Mouse (Mus musculus): ENCODE results near the gene Stk39. TPM values are rescaled to one million over a fixed set of nuclear protein-coding genes. Genes with fewer than 3 reads are reported as not detected.

Stk39 gene
- polyA plus RNA-seq, 1 experiment from 2014 or later, result 27.3 TPM

DNA sequence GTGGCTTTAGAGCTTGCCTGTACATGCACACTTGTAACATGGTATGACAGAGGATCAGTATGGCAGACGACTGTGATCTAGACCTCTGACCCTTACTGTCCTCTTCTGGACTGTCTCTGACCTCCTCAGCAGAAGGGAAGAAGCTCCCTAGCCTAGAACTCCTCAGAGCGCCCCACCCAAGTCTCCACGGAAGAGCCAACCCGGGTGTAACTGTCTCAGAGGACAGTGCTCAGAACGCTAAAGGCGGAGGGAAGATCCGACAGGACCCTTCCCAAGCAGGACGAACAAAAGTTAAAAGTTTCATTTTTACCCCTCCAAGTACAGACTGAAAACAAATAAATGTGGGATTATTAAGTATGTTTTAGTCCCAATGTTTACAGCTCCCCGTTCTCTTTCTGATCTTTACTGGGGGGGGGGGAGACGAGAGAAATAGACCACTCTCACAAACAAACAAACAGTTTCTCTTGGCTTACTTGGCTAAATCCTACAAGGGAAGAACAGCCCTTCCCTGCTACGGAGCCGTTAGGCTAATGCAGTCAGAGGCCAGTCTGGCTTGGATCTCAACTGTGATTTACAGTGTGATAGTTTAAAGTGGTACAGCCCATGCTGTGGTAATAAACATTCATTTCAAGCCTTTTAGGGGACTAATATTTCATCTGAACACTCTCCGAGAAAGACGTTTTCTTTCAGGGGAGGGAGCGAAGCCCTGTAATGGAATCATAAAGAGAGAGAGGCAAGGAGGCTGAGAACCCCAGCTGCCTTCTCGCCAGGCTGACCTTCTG lies 179.3 kb downstream of the Stk39 start:
- 53% methylated on average over 16 of the region's 16 CpGs for WGBS
- ATAC-seq (ENCODE audit: low FRiP score), result peak; percentile 58; the same call in 1 of the 2 replicates
- peaks cover 22% of the 10 kb centered on the region for H3K4me1 ChIP-seq
- H3K36me3 ChIP-seq, result no peaks in the 10 kb centered on the region
- no peaks in the 10 kb centered on the region for H3K27me3 ChIP-seq (replicated peaks)
- H3K9me3 ChIP-seq (replicated peaks), result no peaks in the 10 kb centered on the region
- no peak overlapping the region for H3K9ac ChIP-seq (replicated peaks)
- H3K4me2 ChIP-seq, result no peak overlapping the region
- H3K27ac ChIP-seq (replicated peaks), result no peak overlapping the region
- no peak overlapping the region for H3K4me3 ChIP-seq (replicated peaks)

DNA sequence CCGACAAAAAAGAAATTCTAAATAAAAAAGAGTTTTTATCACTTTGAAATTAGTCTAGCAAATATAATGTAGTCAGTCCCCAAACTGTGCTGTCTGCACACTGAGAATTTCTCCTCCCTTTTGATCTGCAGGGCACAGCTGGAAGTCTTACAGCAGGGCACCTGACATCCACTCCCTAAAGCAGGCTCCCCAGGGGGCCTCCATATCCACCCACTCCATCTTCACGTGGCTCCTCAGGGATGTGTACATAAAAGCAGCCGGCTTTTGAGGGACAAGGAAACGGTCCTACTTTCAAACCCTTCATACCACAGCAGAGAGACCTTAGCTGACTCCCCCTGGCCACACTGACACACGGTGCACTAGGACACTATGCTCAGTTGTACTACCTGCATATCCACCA lies 180.2 kb downstream of the Stk39 start:
- H3K9ac ChIP-seq (replicated peaks), result no peak overlapping the region
- ATAC-seq (ENCODE audit: low FRiP score), result no peak
- H3K4me2 ChIP-seq, result no peak overlapping the region
- no peak overlapping the region for H3K4me3 ChIP-seq (replicated peaks)
- no peaks in the 10 kb centered on the region for H3K36me3 ChIP-seq
- no peak overlapping the region for H3K27ac ChIP-seq (replicated peaks)
- H3K4me1 ChIP-seq, result peaks cover 22% of the 10 kb centered on the region
- no peaks in the 10 kb centered on the region for H3K9me3 ChIP-seq (replicated peaks)
- H3K27me3 ChIP-seq (replicated peaks), result no peaks in the 10 kb centered on the region
- 38% methylated on average over 5 of the region's 5 CpGs for WGBS

DNA sequence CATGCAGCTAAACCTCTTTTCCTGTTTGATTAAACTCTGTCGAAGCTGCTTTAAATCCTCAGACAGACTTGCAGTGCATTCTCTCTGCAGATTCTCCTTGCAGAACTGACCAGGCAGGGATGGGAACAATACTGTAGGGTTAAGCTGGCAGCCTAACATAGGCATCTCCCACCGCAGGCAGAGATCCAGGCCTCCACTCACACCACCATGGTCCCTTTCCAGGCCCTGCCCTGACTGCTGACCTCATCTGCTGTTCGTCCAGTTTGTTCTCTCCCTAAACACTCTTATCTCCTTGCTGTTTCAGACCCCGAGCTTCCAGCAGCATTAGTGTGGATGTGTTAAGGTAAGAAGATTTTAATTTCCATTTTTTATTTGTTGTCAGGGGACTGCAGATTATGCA lies 182.1 kb downstream of the Stk39 start:
- Histone ChIP-seq H3K27me3 (replicated peaks) (no peaks in the 10 kb centered on the region), H3K4me1 (peaks cover 22% of the 10 kb centered on the region), H3K9ac (replicated peaks) (no peak overlapping the region), H3K27ac (replicated peaks) (0 out of 2 replicates have a peak overlapping the region, but pooled peaks have one; percentile 9), H3K36me3 (no peaks in the 10 kb centered on the region), H3K4me2 (no peak overlapping the region), H3K4me3 (replicated peaks) (no peak overlapping the region), H3K9me3 (replicated peaks) (no peaks in the 10 kb centered on the region)
- ATAC-seq (ENCODE audit: low FRiP score), result no peak
- WGBS, result 57% methylated on average over 4 of the region's 4 CpGs

DNA sequence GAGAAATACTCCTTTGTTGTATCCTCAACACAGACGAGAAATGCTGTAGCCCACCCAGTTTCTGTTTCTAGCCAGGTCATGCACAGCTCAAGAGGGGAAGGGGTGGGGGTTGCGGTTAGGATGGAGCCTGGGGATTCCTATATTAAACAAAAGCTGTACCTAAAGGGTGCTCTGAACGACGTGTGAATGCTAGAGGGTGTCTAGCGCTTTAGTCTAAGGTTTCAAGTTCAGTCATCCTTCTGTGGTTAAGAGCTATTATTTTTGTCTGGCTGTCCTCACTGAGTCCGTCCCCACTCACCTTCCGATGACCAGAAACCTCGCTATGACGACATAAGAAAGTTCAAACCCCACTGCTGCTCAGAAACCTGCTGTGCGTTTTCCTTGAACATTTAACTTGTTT lies 182.9 kb downstream of the Stk39 start:
- Histone ChIP-seq H3K36me3 (no peaks in the 10 kb centered on the region), H3K27ac (replicated peaks) (no peak overlapping the region), H3K4me1 (peaks cover 22% of the 10 kb centered on the region), H3K4me2 (no peak overlapping the region), H3K9me3 (replicated peaks) (no peaks in the 10 kb centered on the region), H3K9ac (replicated peaks) (no peak overlapping the region), H3K4me3 (replicated peaks) (no peak overlapping the region), H3K27me3 (replicated peaks) (no peaks in the 10 kb centered on the region)
- 80% methylated on average over 10 of the region's 10 CpGs for WGBS
- no peak for ATAC-seq (ENCODE audit: low FRiP score)

DNA sequence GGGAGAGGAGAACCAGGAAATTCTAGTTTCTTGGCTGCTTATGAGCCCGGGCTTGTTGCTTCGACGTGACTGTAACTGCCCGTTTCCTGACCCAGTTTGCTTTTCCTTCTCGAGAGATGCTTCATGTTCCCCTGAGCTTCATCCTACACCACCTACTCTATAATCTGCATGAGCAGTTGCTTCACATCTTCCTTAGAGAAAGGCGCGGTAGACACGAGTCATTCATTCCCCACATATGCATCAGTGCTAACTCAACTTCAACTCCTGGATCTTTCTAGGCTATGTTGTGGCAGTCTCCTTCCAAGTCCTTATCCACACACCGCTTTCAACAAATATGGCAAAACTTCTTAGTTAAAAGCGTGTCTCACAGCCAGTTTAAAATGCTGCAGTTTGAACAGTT lies 184.0 kb downstream of the Stk39 start:
- no peak overlapping the region for H3K9ac ChIP-seq (replicated peaks)
- no peak overlapping the region for H3K27ac ChIP-seq (replicated peaks)
- H3K4me1 ChIP-seq, result peaks cover 17% of the 10 kb centered on the region
- ATAC-seq (ENCODE audit: low FRiP score), result no peak
- H3K27me3 ChIP-seq (replicated peaks), result no peaks in the 10 kb centered on the region
- H3K36me3 ChIP-seq, result no peaks in the 10 kb centered on the region
- no peaks in the 10 kb centered on the region for H3K9me3 ChIP-seq (replicated peaks)
- 97% methylated on average over 10 of the region's 10 CpGs for WGBS
- H3K4me3 ChIP-seq (replicated peaks), result no peak overlapping the region
- H3K4me2 ChIP-seq, result no peak overlapping the region

DNA sequence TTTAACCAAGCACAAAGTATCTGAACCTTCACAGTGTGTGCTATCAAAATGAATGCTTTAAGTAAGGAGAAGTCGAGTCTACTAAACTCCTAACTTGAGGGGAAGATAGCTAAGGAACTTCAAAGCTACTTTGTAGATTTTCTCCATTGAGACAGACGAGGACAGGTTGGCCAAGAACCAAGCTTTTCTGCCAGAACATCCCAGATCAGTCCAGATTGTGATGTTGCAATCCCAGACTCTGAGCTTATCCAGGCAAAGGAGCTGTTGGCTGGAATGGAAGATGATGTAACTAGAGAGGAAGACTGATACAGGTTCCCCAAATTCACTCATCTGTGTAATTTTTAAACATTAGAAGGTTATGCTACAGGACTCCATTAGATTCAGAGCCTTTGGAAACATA lies 187.7 kb downstream of the Stk39 start:
- H3K4me1 ChIP-seq, result no peaks in the 10 kb centered on the region
- peaks cover 6% of the 10 kb centered on the region; the same call in 1 of the 2 replicates for H3K36me3 ChIP-seq
- no peak overlapping the region for H3K4me2 ChIP-seq
- WGBS, result 91% methylated on average over 2 of the region's 2 CpGs
- no peak for ATAC-seq (ENCODE audit: low FRiP score)
- H3K27me3 ChIP-seq (replicated peaks), result no peaks in the 10 kb centered on the region
- H3K9ac ChIP-seq (replicated peaks), result no peak overlapping the region
- H3K4me3 ChIP-seq (replicated peaks), result no peak overlapping the region
- H3K9me3 ChIP-seq (replicated peaks), result no peaks in the 10 kb centered on the region
- no peak overlapping the region for H3K27ac ChIP-seq (replicated peaks)

DNA sequence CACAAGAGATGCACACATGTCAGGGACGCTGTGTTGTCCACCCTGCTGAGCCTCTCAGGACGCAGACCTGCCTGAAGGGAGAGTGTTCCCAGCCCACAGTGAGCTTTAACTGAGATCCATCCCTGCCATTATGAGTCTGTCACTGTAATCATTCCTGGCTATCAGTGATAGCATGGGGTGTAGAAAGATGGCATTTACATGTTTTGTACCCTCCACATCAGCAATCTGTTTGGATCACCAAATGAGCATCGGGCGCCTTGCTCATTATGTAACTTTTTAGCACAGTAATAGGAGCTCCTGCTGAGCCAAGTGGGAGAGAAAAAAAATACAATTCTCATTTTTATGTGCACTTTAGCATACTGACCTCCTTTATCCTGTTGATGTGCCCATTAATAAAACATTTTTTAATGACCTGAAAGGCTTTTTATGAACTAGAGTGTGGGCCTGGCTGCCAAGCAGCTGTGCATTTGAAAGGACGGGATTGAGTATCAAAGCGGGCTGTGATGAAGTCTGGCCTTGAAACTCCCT lies 189.0 kb downstream of the Stk39 start:
- no peak overlapping the region for H3K27ac ChIP-seq (replicated peaks)

DNA sequence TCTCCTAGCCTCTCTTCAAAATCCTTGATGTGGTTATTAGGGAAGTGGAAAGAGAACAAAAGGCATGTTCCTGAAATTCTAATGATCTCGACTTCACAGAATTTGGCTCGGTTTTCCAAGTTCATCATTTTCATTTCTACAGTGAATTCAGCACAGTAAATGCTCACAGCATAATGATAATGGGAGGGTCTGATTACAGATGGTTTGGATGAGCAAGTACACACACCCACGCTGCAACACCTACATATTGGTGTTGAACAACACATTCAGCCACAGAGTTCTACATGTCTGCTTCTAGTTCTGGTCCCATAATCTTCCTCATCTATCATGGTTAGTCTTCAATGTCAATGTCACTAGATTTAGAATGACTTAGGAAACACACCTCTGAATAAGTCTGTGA lies 190.5 kb downstream of the Stk39 start:
- Histone ChIP-seq H3K27ac (replicated peaks) (no peak overlapping the region), H3K4me2 (no peak overlapping the region), H3K4me3 (replicated peaks) (no peak overlapping the region), H3K9me3 (replicated peaks) (no peaks in the 10 kb centered on the region), H3K9ac (replicated peaks) (no peak overlapping the region), H3K36me3 (peaks cover 6% of the 10 kb centered on the region; the same call in 1 of the 2 replicates), H3K4me1 (no peaks in the 10 kb centered on the region), H3K27me3 (replicated peaks) (no peaks in the 10 kb centered on the region)
- ATAC-seq (ENCODE audit: low FRiP score), result no peak
- WGBS, result 94% methylated on average over 3 of the region's 3 CpGs

More for the DNA sequence above, 189.0 kb downstream of the Stk39 start:
- Histone ChIP-seq H3K9ac (replicated peaks) (no peak overlapping the region), H3K9me3 (replicated peaks) (no peaks in the 10 kb centered on the region), H3K36me3 (peaks cover 6% of the 10 kb centered on the region; the same call in 1 of the 2 replicates), H3K4me3 (replicated peaks) (no peak overlapping the region), H3K27me3 (replicated peaks) (no peaks in the 10 kb centered on the region), H3K4me1 (no peaks in the 10 kb centered on the region), H3K4me2 (no peak overlapping the region)
- 56% methylated on average over 6 of the region's 6 CpGs for WGBS
- ATAC-seq (ENCODE audit: low FRiP score), result no peak

DNA sequence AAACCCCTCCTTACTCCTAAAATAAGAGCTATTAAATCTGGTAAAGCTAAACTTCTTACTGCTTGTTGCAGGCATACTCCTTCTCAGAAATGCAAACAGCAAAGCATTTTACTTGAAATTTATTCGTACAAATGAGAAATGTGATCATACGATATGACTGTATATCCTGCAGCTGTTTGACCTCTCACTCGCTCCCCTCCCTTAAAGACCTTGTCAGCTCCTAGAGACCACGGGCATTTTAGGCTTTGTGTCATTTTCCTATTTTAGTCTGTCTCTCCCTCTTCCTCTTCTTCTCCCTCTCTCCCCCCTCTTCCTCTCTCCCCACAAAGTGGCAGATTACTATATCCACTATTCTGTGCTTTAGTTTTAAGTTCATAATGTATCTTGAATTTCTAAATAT lies 200.8 kb downstream of the Stk39 start:
- no peak overlapping the region for H3K9ac ChIP-seq (replicated peaks)
- 60% methylated on average over 4 of the region's 4 CpGs for WGBS
- ATAC-seq (ENCODE audit: low FRiP score), result no peak

DNA sequence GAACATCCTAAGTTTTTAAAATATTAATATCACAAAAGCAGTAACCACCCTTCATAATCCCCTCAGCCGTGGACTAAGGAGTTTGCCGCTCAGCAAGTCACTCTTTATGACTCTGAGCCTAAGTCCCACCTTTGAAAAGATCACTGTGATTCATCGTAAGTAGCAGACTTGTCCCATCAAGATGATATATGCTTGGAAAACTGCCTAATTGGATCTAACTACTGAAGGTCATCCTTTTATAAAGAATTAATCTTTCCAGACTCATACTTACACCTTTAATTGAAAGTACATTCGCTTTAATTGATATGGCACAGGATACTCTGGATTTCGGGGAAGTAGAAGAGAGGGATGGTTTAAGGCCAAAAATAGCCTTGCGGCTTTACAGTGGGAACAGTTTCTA lies 201.2 kb downstream of the Stk39 start:
- H3K27me3 ChIP-seq (replicated peaks), result no peaks in the 10 kb centered on the region
- no peak overlapping the region for H3K4me2 ChIP-seq
- no peaks in the 10 kb centered on the region for H3K4me1 ChIP-seq
- no peak overlapping the region for H3K27ac ChIP-seq (replicated peaks)
- H3K36me3 ChIP-seq, result no peaks in the 10 kb centered on the region
- no peak overlapping the region for H3K4me3 ChIP-seq (replicated peaks)
- 60% methylated on average over 6 of the region's 6 CpGs for WGBS
- H3K9me3 ChIP-seq (replicated peaks), result no peaks in the 10 kb centered on the region
- no peak for ATAC-seq (ENCODE audit: low FRiP score)
- H3K9ac ChIP-seq (replicated peaks), result no peak overlapping the region

More for the DNA sequence above, 200.8 kb downstream of the Stk39 start:
- H3K27ac ChIP-seq (replicated peaks), result no peak overlapping the region
- H3K36me3 ChIP-seq, result no peaks in the 10 kb centered on the region
- no peaks in the 10 kb centered on the region for H3K27me3 ChIP-seq (replicated peaks)
- no peak overlapping the region for H3K4me3 ChIP-seq (replicated peaks)
- H3K9me3 ChIP-seq (replicated peaks), result no peaks in the 10 kb centered on the region
- H3K4me1 ChIP-seq, result no peaks in the 10 kb centered on the region
- H3K4me2 ChIP-seq, result no peak overlapping the region

DNA sequence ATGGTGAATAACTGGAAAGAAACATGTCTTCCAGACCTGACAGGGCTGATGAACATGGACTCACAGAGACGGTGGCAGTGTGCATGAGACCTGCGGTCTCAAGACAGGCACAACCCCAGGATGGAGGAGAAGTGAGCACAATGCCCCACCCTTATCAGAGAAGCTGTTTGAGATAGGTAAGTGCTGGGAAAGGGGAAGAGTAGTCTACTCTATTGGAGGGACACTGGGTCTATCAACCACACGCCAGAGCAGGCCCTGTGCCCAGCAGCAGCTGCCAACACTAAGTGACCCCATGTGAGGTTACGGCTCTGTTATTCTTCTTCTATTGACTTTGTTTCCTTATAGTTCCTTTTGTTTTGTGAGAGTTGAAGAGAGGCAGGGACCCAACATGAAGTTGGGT lies 202.4 kb downstream of the Stk39 start:
- H3K4me1 ChIP-seq, result no peaks in the 10 kb centered on the region
- no peaks in the 10 kb centered on the region for H3K27me3 ChIP-seq (replicated peaks)
- no peak overlapping the region for H3K27ac ChIP-seq (replicated peaks)
- no peak overlapping the region for H3K4me3 ChIP-seq (replicated peaks)
- no peak for ATAC-seq (ENCODE audit: low FRiP score)
- 84% methylated on average over 4 of the region's 4 CpGs for WGBS
- H3K4me2 ChIP-seq, result no peak overlapping the region
- H3K36me3 ChIP-seq, result no peaks in the 10 kb centered on the region
- no peaks in the 10 kb centered on the region for H3K9me3 ChIP-seq (replicated peaks)
- H3K9ac ChIP-seq (replicated peaks), result no peak overlapping the region

DNA sequence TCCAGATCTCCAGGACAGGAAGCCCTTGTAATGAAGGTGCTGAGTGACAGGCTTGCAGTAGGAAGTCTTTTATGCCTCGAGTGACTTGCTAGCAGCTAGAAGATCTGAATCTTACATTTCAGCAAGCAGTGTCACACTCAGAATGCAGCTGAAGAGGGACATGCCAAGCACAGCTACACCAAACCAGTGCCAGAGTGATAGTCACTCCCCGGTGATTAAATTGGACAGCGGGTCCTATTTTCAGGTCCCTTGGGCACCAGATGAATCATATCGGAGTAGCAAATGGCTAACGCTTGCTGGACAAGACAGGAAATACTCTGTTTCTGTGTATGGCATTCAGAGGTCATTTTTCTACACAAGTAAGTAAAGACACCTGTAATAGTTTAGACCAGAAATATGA lies 207.2 kb downstream of the Stk39 start:
- ATAC-seq (ENCODE audit: low FRiP score), result no peak
- H3K27me3 ChIP-seq (replicated peaks), result no peaks in the 10 kb centered on the region
- no peaks in the 10 kb centered on the region for H3K36me3 ChIP-seq
- H3K4me2 ChIP-seq, result no peak overlapping the region
- H3K9ac ChIP-seq (replicated peaks), result no peak overlapping the region
- no peak overlapping the region for H3K4me3 ChIP-seq (replicated peaks)
- H3K9me3 ChIP-seq (replicated peaks), result no peaks in the 10 kb centered on the region
- H3K4me1 ChIP-seq, result no peaks in the 10 kb centered on the region
- WGBS, result 84% methylated on average over 5 of the region's 5 CpGs
- H3K27ac ChIP-seq (replicated peaks), result no peak overlapping the region
